Mouse (Mus musculus) C2C12 (cell line): Measurements from ENCODE around the gene Elf5.

ENCODE experiments used
- CTCF ChIP-seq: IDR thresholded peaks from one replicate; pipeline ENCODE4 v1.5.1; 2011; ENCODE audit not compliant: control insufficient read depth, insufficient read depth, insufficient read length
- MAX ChIP-seq: IDR thresholded peaks from one replicate; pipeline ENCODE4 v1.6.1; 2011; ENCODE audit warnings: mild to moderate bottlenecking, control low read depth
- MYOG ChIP-seq: IDR thresholded peaks from one replicate; pipeline ENCODE4 v1.6.1; 2011; ENCODE audit not compliant: control insufficient read depth, insufficient read length; ENCODE audit errors: extremely low read depth

GRCm38 (mm10) chr2:103439710-103440109 lies 28.2 kb downstream of the Elf5 start:
- TF ChIP-seq CTCF (peak; percentile 36), MAX (no peak), MYOG (no peak)
